Mouse (Mus musculus) C2C12 (cell line): ENCODE measurements at regions not wholly inside any gene's neighbourhood (a gene's known extent, or its start where the extent isn't known, plus 50 kb on each side); places are given as distances from the start of the nearest gene placed in this dataset.

Experiments
- H3K27me3 ChIP-seq: one replicate; pipeline ENCODE4 v1.6.1; 2011; ENCODE audit not compliant: control insufficient read depth, insufficient read depth, insufficient read length
- H3K36me3 ChIP-seq: one replicate; pipeline ENCODE4 v1.6.1; 2011; ENCODE audit not compliant: control insufficient read depth, insufficient read depth
- H3K4me3 ChIP-seq: one replicate; pipeline ENCODE4 v1.5.1; 2011; ENCODE audit warnings: mild to moderate bottlenecking, control low read depth; ENCODE audit not compliant: poor library complexity, insufficient read depth, severe bottlenecking
- H3K79me2 ChIP-seq: one replicate; pipeline ENCODE4 v1.6.1; 2011; ENCODE audit not compliant: control insufficient read depth, insufficient read depth
- H3K79me3 ChIP-seq: one replicate; pipeline ENCODE4 v1.6.1; 2011; ENCODE audit warnings: low read depth, control low read depth
- H3ac ChIP-seq: one replicate; pipeline ENCODE3; 2011; ENCODE audit warnings: low read depth; ENCODE audit not compliant: control insufficient read depth, insufficient read length
- CEBPB ChIP-seq: IDR thresholded peaks from one replicate; pipeline ENCODE4 v1.6.1; 2011; ENCODE audit warnings: low read depth, mild to moderate bottlenecking, control low read depth, moderate library complexity
- CTCF ChIP-seq: IDR thresholded peaks from one replicate; pipeline ENCODE4 v1.5.1; 2011; ENCODE audit not compliant: control insufficient read depth, insufficient read depth, insufficient read length
- FOSL1 ChIP-seq: IDR thresholded peaks from one replicate; pipeline ENCODE4 v1.8.0; 2011; ENCODE audit warnings: mild to moderate bottlenecking, low read length; ENCODE audit not compliant: poor library complexity, insufficient read depth, severe bottlenecking
- MAX ChIP-seq: IDR thresholded peaks from one replicate; pipeline ENCODE4 v1.6.1; 2011; ENCODE audit warnings: mild to moderate bottlenecking, control low read depth
- MYOD1 ChIP-seq: IDR thresholded peaks from one replicate; pipeline ENCODE4 v1.6.1; 2011; ENCODE audit warnings: low read depth; ENCODE audit not compliant: control insufficient read depth, insufficient read length
- MYOG ChIP-seq: IDR thresholded peaks from one replicate; pipeline ENCODE4 v1.6.1; 2011; ENCODE audit not compliant: control insufficient read depth, insufficient read length; ENCODE audit errors: extremely low read depth
- USF1 ChIP-seq: IDR thresholded peaks from one replicate; pipeline ENCODE4 v1.6.1; 2011; ENCODE audit warnings: low read depth, mild to moderate bottlenecking, control low read depth, moderate library complexity

- Histone ChIP-seq H3K36me3 (no peaks in the 10 kb centered on the region), H3K4me3 (no peak overlapping the region), H3K79me2 (no peaks in the 10 kb centered on the region), H3K79me3 (no peaks in the 10 kb centered on the region), H3ac (no peak overlapping the region), H3K27me3 (no peaks in the 10 kb centered on the region)
- no peak for TF ChIP-seq FOSL1
- no peak for TF ChIP-seq CEBPB
- no peak for TF ChIP-seq CTCF
Observed at GRCm38 (mm10) chr10:126070984-126071713, 105.2 kb downstream of the Lrig3 start.

- H3K79me3 ChIP-seq, result no peaks in the 10 kb centered on the region
- no peak overlapping the region for H3ac ChIP-seq
- H3K79me2 ChIP-seq, result no peaks in the 10 kb centered on the region
- H3K27me3 ChIP-seq, result no peaks in the 10 kb centered on the region
- TF ChIP-seq MYOD1 (no peak), CTCF (no peak), MYOG (no peak), USF1 (no peak), CEBPB (no peak), FOSL1 (no peak), MAX (no peak)
- H3K4me3 ChIP-seq, result no peak overlapping the region
- no peaks in the 10 kb centered on the region for H3K36me3 ChIP-seq
Observed at GRCm38 (mm10) chr10:126071714-126072057, 105.7 kb downstream of the Lrig3 start.

GRCm38 (mm10) chr10:126077313-126077966, 111.5 kb downstream of the Lrig3 start:
- Histone ChIP-seq H3K36me3 (no peaks in the 10 kb centered on the region), H3K79me2 (no peaks in the 10 kb centered on the region), H3K27me3 (no peaks in the 10 kb centered on the region), H3K4me3 (no peak overlapping the region), H3ac (no peak overlapping the region), H3K79me3 (no peaks in the 10 kb centered on the region)
- no peak for TF ChIP-seq MYOG

- Histone ChIP-seq H3ac (no peak overlapping the region), H3K36me3 (no peaks in the 10 kb centered on the region), H3K79me3 (no peaks in the 10 kb centered on the region), H3K79me2 (no peaks in the 10 kb centered on the region), H3K27me3 (no peaks in the 10 kb centered on the region), H3K4me3 (no peak overlapping the region)
- TF ChIP-seq MAX, result no peak
Observed at GRCm38 (mm10) chr10:126082576-126082975, 116.6 kb downstream of the Lrig3 start.

- H3K36me3 ChIP-seq, result no peaks in the 10 kb centered on the region
- TF ChIP-seq MYOG (no peak), CEBPB (no peak), USF1 (no peak), FOSL1 (no peak), CTCF (no peak), MAX (no peak)
- no peaks in the 10 kb centered on the region for H3K27me3 ChIP-seq
- no peaks in the 10 kb centered on the region for H3K79me2 ChIP-seq
- no peak overlapping the region for H3K4me3 ChIP-seq
- no peak overlapping the region for H3ac ChIP-seq
- H3K79me3 ChIP-seq, result no peaks in the 10 kb centered on the region
Observed at GRCm38 (mm10) chr10:126086684-126087083, 120.7 kb downstream of the Lrig3 start.

GRCm38 (mm10) chr10:126094238-126094880, 128.4 kb downstream of the Lrig3 start:
- Histone ChIP-seq H3K79me2 (no peaks in the 10 kb centered on the region), H3K79me3 (no peaks in the 10 kb centered on the region), H3K27me3 (no peaks in the 10 kb centered on the region), H3ac (no peak overlapping the region), H3K36me3 (no peaks in the 10 kb centered on the region), H3K4me3 (no peak overlapping the region)
- TF ChIP-seq MYOG (no peak), CTCF (no peak), USF1 (no peak), CEBPB (no peak), MYOD1 (no peak), FOSL1 (no peak), MAX (no peak)
